Mouse (Mus musculus) ZHBTc4 (cell line): ENCODE data around the gene Ostn.
"Not testable (repeated sequence)": the region's sequence is repeated elsewhere in the genome, so short reads cannot be mapped to it uniquely, and the experiment has no call there.

Source experiments
- DNase-seq: peaks from one replicate; pipeline ENCODE4 v3.0.0-alpha.2; 2011; ENCODE audit warnings: low read depth, low spot score

The Ostn gene

DNA sequence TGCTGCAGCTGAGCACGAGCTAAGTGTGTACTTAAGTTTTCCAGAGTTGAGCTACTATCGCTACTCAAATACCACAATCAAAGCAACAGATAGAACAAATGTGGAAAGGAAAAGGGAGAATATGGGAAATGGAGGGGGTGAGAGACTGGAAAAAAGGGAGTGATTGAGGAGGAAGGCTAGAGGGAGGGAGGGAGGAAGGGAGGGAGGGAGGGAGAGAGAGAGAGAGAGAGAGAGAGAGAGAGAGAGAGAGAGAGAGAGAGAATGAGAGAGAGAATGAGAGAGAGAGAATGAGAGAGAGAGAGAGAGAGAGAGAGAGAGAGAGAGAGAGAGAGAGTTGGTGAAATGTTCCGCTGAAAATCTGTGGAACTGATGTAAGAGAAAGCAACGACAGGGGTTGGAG lies at the start of gene Ostn:
Gene Ostn (plus strand): TSS at position 301 of the 400 bp plus-strand sequence.
- not testable (repeated sequence) for DNase-seq

DNA sequence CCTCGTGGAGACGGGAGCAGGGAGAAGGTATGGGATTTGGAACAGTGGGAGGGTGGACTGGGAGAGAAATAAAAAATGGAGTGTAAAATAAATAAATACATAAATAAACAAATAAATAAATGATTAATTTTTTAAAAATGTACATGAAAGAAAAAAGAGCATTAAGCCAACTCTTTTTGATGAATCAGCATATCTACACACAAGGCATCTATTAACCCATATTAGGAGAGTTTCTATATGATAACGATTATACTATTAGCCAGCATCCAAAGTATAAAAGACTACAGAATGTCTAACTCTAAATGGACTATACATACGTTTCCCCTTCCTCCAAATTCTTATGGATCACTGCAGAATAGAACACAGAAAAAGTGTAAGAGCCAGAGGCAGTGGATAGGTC lies 38.5 kb upstream of the Ostn start:
- DNase-seq, result no peak

DNA sequence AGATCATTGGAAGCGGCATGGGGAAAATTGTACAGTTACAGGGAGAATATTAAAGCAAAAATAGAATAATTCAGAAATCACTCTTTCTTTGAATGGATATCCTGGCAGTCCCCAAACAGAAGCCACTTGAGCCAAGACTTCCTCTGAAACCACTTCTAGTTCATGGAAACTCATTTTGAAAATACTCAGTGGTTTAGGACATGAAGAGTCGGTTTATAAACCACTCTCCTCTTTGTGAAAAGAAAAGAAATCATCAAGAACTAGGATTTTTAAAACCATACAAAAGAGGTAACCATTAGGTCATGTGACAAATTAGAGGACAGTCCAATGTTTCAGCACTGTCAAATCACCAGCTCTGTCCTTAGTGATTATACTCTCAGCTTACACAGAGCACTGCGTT lies 19.9 kb upstream of the Ostn start:
- DNase-seq, result no peak

DNA sequence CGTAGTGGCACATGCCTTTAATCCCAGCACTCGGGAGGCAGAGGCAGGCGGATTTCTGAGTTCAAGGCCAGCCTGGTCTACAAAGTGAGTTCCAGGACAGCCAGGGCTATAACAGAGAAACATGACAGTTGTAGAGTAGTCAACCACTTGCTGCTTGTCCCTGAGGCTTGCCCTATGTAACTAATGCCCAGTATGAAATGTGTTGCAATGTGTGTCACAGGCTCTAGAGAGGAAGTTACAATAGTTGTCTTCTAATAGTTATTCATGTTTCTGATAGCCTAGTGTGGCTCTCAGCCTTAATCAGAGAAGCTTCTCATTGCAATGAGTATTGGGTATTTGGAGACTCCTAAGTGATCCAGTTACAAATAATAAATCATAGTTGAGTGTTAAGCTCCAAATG lies 10.8 kb upstream of the Ostn start:
- no peak for DNase-seq

DNA sequence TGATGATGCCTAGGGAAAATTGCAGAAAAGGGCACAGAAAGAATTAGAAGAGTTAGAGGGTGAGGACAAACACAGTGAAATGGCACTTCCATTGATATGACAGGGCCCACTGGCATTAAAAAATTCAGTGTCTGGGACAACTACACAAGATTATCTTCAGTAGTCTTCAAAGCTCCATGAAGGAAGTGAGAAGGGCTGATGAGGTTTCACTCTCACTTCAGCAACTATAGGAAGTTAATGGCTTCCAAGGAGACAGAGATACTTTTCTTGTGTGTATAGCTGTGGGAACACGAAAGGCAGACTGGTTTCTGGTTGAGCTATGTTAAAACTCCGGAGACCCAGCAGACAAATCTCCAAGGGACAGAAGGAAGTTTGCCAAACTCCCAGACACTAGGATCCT lies 10.4 kb upstream of the Ostn start:
- no peak for DNase-seq

DNA sequence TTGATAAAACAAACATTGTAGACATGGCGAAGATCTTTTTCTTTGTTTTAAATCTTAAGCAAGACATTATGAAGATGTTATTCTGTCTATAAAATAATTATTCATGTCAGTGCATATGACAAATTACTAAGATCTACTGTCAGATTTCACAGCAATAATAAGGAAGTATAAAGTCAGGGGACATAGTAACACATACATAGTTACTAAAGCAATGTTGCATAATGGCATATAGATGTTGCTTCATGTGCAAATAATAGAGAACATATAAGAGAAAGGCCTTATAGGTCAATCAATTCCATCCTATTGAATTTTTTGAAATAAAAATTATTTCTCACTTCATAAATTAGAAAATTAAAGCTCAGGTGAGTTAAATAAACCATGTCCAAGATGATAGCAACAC lies 11.8 kb downstream of the Ostn start:
- DNase-seq, result no peak

DNA sequence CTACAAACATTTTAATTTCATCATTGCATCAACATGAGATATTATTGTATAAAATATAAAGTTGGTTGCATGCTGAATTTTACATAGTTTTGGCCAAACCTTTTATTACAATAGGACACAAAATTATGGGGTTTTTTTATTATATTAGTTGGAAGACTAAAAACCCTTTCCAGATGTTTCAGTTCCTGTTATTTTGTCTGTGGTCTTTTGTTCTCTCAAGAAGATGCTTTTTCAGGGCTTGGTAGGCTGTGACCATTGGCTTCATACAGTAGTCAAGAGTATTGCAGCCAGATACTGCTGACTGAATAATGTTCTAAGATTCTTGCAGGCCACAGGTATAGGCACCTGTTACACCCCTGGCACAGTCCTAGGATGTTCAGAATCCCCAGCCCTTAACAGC lies 14.8 kb downstream of the Ostn start:
- no peak for DNase-seq

DNA sequence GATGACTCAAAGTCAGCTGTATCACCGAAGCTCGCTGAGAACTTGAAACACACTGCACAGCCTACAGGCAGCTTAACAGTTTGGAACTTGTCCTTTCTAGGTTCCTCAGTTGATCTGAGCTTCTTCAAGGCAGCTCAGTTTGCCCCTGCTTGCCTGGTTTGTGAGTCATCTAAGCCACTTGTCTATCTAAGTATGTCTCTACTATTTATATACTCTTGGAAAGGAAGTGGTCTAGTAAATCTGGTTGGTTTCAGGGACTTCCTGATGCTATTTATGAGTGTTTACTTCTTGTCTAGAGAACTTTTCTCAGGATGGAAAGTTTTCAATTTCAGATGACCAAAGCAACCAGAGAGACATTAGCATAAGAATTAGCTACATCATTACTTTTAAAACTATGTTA lies 19.2 kb downstream of the Ostn start:
- DNase-seq, result no peak

DNA sequence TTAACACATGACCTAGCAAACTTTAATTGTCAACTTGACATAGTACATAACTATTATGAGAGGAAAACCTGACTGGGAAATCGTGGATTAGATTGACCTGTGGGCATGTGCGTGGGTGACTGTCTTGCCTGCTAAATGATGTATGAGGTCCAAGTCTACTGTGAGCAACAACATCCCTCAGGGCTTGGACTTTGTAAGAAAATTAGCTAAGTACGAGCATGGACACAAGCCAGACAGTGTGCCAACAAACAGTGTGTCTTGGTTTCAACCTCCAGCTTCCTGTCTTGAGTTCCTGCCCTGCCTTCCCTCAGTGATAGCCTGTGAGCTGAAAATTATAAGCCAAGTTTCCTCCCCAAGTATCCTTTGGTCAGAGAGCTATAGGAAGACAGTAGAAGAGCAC lies 40.2 kb downstream of the Ostn start:
- DNase-seq, result no peak

DNA sequence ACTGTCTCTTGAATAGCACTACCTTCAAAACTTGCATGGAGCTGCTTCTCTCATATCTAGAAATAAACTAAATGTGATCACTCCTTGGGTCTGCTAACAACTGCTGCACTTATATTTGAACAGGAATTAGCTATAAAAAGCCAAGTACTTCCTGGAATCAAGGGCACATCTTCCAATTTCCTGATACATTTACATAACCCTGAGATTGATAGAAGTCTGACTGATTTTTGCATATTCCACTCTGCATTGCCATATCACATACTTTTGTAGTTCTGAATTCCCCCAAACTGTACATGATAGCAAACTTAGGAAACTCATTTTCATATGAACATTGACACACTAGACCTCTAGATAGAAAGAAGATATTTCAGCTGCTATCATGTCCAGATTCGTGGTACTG lies 41.1 kb downstream of the Ostn start:
- DNase-seq, result no peak

DNA sequence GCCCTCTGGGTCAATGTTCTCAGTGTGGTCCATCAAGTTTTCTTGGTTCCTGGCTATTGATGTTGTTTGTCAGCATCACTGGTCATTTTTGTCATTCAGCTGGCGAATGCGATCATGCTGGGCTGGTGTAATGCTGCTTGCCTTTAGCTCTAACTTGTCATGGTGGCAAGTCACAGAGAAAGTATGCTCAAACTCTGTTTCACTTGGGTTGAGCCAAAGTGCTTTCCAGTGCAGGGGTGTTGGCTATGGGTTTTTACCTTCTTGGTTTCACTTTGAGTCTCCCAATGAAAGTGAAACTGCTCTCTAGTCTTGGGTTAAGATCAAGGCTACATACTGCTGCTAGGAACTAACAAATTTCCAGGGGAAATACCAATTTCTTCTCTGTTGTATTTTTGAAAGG lies 41.9 kb downstream of the Ostn start:
- no peak for DNase-seq

DNA sequence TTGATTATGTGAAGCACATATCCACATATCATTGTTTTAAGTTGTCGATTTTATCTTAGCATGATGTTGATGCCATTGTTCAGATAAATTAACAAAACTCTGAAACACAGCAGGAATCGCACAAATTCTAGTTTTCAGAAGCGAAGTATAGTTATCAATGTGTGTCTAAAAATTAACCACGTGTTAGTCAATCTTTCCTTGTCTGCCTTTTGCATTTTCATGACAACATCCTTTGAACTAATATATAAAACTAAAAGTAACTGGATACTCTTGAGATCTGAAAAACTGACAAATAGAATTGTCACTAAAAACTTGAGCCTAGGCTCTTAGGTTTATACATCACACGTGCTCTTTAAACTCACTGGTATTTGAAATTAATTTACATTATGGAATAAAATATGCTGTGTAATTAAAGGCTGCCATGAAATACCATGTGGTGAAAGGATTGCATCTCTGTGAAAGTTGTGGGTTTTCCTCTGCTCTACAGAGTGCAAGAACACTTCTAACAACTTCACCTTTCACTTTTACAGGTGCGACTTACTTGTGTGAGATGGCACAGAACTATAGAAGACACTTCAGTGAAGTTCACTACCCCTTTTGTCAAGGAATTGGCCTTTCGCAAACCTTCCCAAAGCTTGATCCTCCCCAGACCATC lies 42.7 kb downstream of the Ostn start:
- DNase-seq, result no peak

DNA sequence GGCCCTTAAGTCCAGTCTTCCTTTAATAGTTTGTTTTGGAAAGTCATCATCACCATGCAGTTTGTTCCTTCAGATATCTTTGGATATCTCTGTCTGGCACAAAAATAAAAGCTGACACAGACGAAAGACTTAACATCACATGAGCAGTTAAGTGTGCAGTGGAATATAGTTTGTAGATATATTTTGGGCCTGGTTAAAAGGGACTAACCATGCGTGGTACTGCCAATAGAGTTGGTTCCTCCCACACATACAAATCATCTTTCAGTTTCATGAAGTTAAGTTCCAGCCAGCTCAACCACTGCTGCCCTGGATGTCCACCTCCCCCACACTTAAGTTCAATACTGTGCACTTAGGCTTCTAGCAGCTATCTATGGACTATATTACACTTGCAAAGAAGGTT lies 47.2 kb downstream of the Ostn start:
- no peak for DNase-seq

DNA sequence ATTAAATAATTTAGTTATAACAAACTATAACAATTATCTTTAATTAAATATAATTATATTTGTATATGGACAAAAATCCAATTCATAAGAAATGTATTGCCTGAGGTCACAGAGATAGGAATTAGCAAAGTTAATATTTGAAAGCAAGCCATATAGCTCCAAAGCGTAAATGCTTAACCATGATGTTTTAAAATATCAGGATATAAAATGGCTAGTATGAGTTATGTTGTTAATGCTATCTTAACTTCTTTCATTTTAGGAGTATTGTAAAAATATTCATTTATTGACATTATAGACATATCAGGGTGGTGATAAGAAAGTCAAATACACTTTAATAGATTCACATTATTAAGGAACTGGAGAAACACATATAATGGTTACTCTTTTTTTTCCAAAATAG lies 52.8 kb downstream of the Ostn start:
- DNase-seq, result no peak

DNA sequence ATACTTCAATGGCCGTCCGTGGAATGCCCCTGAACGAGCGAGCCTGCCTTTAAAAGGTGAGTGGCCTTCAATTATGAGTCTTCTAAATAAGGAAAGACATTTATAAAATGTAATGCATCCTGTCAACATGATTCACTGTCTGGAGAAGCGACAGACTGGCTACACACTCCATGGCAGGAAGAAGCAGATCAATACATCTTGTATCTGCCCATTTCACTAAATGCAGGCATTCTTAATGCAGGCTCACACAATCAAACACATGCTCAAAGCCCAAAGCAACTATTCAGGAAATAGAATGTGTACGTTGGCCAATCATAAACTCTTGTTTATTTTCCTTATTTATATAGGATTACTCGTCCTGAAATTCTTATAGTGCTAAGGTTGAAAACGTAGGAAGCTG lies 62.9 kb downstream of the Ostn start, which contains the start of gene Uts2b:
Gene Uts2b (minus strand): TSS at position 49 of the 400 bp plus-strand sequence.
- DNase-seq, result no peak

DNA sequence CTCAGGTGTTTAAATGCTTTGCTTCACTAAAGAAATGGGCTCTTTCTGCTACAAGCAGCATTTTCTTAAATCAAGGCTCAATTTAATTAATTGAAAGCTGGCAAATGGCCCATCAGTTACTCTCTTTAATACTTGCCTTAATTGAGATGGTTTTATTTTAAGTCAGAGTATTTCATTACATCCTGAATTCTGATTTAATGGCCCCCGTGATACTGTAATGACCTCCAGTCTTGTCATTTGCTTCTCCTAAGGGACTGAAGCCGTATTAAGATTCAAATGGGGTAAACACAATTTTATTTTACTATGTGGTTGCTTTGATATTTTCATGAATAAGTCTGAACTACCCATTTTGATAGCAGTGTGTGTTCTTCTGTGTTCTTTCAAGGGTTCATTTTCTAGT lies 63.4 kb downstream of the Ostn start:
- DNase-seq, result no peak

DNA sequence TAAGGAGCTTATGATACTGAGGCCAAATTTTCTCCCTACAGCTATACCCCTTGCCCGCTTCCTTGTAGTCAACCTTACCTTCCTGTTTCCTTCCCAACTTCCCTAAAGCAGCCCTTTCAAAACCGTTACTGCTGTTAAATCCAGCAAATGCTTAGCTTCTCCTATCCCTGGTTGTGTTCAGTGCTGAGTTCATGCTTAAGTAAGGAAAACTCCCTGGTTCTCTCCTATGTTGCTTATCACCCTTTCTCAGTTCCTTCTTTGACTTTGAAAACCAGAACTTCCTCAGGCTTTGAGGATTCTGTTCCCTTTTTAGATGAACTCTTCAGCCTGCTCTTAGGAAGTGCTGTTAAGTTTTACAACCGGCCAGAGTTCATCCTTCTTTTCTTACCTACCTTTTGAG lies 66.8 kb downstream of the Ostn start:
- DNase-seq, result no peak

DNA sequence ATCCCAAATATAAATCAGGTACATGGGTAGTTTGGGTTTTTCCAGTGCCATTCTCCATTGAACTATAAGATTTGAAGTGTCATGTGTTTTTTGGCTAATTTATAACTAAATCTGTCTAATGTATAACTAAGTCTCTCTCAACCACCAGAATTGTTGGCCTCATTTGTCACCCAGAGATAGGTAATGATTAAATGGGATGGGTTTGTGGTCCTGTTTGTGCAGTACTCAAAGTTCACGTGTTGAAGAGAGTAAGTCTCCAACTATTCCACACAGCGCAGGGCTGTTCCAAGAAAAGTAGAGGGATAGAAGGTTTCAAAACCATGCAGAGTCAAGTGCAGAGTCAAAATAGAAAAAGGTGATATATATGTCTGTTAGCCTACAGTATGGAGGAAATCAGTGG lies 68.0 kb downstream of the Ostn start:
- no peak for DNase-seq

DNA sequence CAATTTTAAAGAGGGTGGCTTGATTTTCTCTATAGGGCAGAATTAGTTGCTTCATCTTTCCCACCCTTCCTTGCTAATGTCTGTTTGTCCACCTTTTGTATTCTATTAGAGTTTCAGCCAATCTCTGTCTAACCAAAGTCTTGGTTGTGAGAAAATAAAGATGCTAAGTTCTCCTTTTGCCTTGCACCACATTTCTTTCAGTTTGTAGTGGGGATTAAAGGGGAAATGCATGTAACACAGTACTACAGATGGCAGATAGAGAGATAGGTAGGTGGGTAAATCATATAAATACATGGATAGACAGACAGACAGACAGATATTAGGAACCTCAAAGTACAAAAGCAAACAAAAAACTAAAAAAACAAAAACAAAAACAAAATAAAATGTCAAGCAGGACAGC lies 69.3 kb downstream of the Ostn start:
- DNase-seq, result no peak

DNA sequence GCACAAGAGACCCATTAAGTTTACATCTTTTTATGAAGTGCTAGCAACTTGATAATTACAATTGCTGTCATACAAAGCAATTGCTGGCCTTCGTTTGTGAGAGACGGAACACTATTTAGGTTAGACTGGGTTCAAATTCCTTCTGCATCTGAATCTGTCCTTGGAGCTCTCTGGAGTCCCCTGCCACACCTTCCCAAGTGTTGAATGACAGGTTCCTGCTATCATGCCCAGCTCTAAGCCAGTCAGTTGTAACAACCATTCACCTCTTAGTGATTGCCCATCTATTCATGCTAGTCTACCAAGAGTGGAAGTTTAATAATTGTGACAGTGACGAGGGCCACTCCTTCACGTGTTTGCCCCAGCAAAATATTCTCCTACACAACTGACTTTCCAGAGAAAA lies 74.9 kb downstream of the Ostn start:
- DNase-seq, result no peak

DNA sequence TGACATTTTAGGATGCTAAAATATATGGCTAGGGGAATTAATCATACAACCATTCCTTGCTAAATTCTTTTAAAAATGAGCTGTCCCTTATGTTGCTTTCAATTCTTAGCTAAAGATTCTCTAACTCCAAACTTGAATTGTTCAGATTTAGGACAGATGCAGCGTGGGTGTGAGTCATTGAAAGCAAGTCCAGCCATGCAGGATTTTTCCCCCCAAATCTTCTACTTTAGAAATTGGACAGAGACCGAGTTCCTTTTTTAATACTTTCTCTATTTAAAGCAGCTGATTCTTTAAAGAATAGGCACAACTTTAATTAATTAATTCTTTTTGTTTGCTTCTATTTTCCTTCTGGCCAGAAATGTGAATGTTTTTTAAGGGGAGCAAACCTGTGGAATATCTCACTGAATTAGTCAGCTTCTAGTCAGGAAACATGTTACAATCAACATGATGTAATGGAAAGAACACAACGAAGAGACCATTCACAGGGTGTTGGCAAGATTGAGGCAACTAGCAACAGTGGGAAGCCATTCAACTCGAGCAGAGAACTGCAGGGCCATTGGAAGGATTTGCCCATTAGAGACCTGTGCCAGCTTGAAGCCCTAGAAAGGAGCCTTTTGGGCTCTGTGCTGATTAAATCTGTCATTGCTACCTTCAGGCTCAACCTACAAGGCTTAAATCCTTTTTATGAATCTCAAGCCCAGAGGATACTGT lies 77.8 kb downstream of the Ostn start:
- DNase-seq, result no peak

DNA sequence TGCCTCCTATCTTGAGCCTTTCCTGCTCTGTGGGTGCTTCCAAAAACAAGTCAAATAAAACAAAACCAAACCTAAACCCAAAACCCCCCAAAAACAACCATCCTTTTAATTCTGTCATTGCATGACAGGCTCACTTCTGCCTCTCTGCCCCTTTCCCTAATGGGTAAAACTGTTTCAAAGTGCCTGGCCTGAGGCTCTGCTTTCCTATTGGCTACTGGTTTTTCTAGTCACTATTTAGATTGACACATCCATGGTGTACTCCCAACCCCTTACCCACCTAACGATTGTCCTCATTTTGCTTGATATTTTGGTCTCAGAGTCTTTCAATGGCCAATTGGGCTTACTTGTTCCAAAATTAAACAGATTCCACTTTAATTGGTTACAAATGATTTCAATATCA lies 78.4 kb downstream of the Ostn start:
- DNase-seq, result no peak

DNA sequence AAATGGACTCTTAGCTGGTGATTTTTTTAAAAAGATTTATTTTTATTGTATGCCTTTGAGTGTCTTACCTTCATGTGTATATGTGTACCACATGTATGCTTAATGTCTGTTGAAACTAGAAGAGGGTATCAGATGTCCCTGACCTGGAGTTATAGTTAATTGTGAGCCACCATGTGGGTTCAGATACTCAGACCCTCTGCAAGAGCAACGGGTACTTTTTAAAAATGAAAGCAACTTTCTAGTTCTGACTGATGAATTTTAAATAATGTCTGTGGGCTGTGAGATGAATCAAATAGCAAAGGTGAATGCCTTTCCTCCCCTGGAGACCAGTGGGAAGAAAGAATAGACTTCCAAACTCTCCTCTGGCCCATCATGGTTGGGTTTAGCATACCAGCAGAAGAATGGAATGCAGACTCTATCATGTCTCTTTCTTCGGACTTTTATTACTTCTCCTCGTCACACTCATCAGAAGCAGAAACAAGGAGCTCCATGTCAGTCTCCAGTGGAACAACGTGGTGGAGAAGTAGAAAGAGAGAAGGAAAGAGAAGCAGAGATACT lies 79.6 kb downstream of the Ostn start:
- no peak for DNase-seq
